Mouse (Mus musculus): ENCODE results near the gene Xpnpep3.

DNA sequence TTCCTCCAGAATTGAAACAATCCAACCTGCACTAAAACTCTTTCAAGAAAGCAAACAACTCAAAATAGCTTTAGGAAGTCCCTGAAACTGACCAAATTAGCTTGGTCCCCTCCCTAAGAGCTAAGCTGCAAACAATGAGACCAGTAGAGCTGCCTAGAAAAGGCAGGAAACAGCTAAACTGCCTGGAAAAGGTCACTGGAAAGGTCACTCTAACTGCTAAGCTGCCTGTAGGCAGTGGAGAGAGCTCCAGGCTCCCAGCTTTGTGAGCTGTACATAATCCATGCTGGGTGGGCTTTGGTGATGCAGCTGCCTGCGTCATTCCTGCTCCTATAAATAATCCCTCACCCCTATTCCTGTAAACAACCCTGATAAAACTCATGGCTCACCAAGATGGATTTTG lies 29.6 kb upstream of the Xpnpep3 start:
- no peak for TF ChIP-seq CTCF (IDR thresholded peaks at IDR 0.05; ENCODE audit: low read depth)
- TF ChIP-seq EP300 (optimal IDR thresholded peaks at IDR 0.05) = no peak
